Mouse (Mus musculus): Measurements from ENCODE around the gene Pten.

Gene Pten

GRCm38 (mm10) chr19:32756900-32757725 lies at the start of gene Pten:
Gene Pten (plus strand): TSS chr19:32757497.
- peak; percentile 89 for DNase-seq (ENCODE audit: low spot score)

GRCm38 (mm10) chr19:32708996-32709395 lies 48.3 kb upstream of the Pten start:
- DNase-seq (ENCODE audit: low spot score), result no peak

GRCm38 (mm10) chr19:32710288-32710687 lies 47.0 kb upstream of the Pten start:
- DNase-seq (ENCODE audit: low spot score), result no peak

- peak; percentile 59 for DNase-seq (ENCODE audit: low spot score)
Observed at GRCm38 (mm10) chr19:32711761-32712541, 45.3 kb upstream of the Pten start.

- DNase-seq (ENCODE audit: low spot score), result peak; percentile 13
Observed at GRCm38 (mm10) chr19:32712588-32713042, 44.7 kb upstream of the Pten start.

- DNase-seq (ENCODE audit: low spot score), result no peak
Observed at GRCm38 (mm10) chr19:32713471-32713870, 43.8 kb upstream of the Pten start.

- DNase-seq (ENCODE audit: low spot score), result peak; percentile 11
Observed at GRCm38 (mm10) chr19:32715201-32715600, 42.1 kb upstream of the Pten start.

- DNase-seq (ENCODE audit: low spot score), result no peak
Observed at GRCm38 (mm10) chr19:32715681-32716080, 41.6 kb upstream of the Pten start.

- DNase-seq (ENCODE audit: low spot score), result no peak
Observed at GRCm38 (mm10) chr19:32717590-32717989, 39.7 kb upstream of the Pten start.

GRCm38 (mm10) chr19:32720319-32720718 lies 37.0 kb upstream of the Pten start:
- DNase-seq (ENCODE audit: low spot score), result no peak

GRCm38 (mm10) chr19:32723817-32724216 lies 33.5 kb upstream of the Pten start:
- DNase-seq (ENCODE audit: low spot score), result no peak

GRCm38 (mm10) chr19:32726451-32727325 lies 30.6 kb upstream of the Pten start:
- DNase-seq (ENCODE audit: low spot score), result no peak

- DNase-seq (ENCODE audit: low spot score), result no peak
Observed at GRCm38 (mm10) chr19:32729785-32730184, 27.5 kb upstream of the Pten start.

GRCm38 (mm10) chr19:32732922-32733321 lies 24.4 kb upstream of the Pten start:
- DNase-seq (ENCODE audit: low spot score), result no peak

- DNase-seq (ENCODE audit: low spot score), result no peak
Observed at GRCm38 (mm10) chr19:32737844-32738243, 19.5 kb upstream of the Pten start.

GRCm38 (mm10) chr19:32739686-32740085 lies 17.6 kb upstream of the Pten start, which contains the start of gene Atad1:
Gene Atad1 (minus strand): TSS chr19:32739786.
- DNase-seq (ENCODE audit: low spot score), result no peak

GRCm38 (mm10) chr19:32740641-32741345 lies 16.5 kb upstream of the Pten start:
- no peak for DNase-seq (ENCODE audit: low spot score)

- DNase-seq (ENCODE audit: low spot score), result no peak
Observed at GRCm38 (mm10) chr19:32749425-32749824, 7.9 kb upstream of the Pten start.

- no peak for DNase-seq (ENCODE audit: low spot score)
Observed at GRCm38 (mm10) chr19:32752357-32752756, 4.9 kb upstream of the Pten start.

- DNase-seq (ENCODE audit: low spot score), result no peak
Observed at GRCm38 (mm10) chr19:32753386-32753785, 3.9 kb upstream of the Pten start.

All from urinary bladder, postnatal 10 days (tissue).